Mouse (Mus musculus): ENCODE results near the gene Rnf213. TPM values are rescaled to one million over a fixed set of nuclear protein-coding genes. Genes with fewer than 3 reads are reported as not detected.

Rnf213 gene
- polyA plus RNA-seq (2014; fragmentation: Nextera tagmentation; extraction: Ambion mirVana) = 12.5 and 12.7 TPM in 2 replicates

GRCm38 (mm10) chr11:119392800-119393482 is at the start of gene Rnf213:
TSS of gene Rnf213 (plus strand) at chr11:119393100.
- Histone ChIP-seq H3K4me3 (ENCODE audit: low read depth, low read length) (peak within 1 kb of the TSS; percentile 57), H3K9ac (peak within 1 kb of the TSS; percentile 65), H3K27me3 (ENCODE audit: insufficient read depth, low read length) (no peaks in the 10 kb centered on the region; the same call in 1 of the 2 replicates), H3K4me1 (ENCODE audit: insufficient read depth) (peaks cover 12% of the 10 kb centered on the region), H3K9me3 (ENCODE audit: low read depth, low read length) (no peaks in the 10 kb centered on the region), H3K27ac (ENCODE audit: low read depth) (peak within 1 kb of the TSS; percentile 70; the same call in 1 of the 2 replicates), H3K36me3 (ENCODE audit: insufficient read depth) (peaks cover 3% of the 10 kb centered on the region; the same call in 1 of the 2 replicates), H3K4me2 (peak within 1 kb of the TSS; percentile 89)
- ATAC-seq (ENCODE audit: insufficient read depth) = peak; percentile 50
- under 1% methylated on average over 19 of the region's 19 CpGs for WGBS
- peak; percentile 79 for DNase-seq
- TF ChIP-seq CTCF (IDR thresholded peaks at IDR 0.05; ENCODE audit: low read depth) = peak; percentile 55

DNA sequence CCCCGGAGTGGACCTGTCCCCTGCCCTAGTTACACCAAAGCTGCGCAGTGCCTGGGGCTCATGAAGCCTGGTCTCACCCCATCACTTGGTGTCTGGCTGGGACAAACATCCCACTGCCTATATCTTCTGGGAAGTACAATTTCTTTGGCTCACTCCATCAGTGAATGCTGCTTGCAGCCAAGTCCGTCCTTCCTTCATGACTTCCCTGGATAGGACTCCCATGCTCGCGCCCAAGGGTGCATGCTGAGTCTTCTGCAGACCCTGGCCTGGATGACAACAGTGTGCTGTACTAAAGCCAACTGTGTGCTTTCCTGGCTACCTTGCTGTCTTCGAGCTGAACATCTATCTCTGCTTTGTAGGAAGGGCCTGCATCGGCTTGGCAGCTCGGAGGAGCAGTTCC is 48.7 kb upstream of the Rnf213 start:
- Histone ChIP-seq H3K9ac (no peak overlapping the region), H3K4me1 (ENCODE audit: insufficient read depth) (no peaks in the 10 kb centered on the region), H3K4me3 (ENCODE audit: low read depth, low read length) (no peak overlapping the region), H3K27me3 (ENCODE audit: insufficient read depth, low read length) (no peaks in the 10 kb centered on the region), H3K27ac (ENCODE audit: low read depth) (no peak overlapping the region), H3K36me3 (ENCODE audit: insufficient read depth) (no peaks in the 10 kb centered on the region), H3K9me3 (ENCODE audit: low read depth, low read length) (no peaks in the 10 kb centered on the region), H3K4me2 (no peak overlapping the region)
- no peak for TF ChIP-seq CTCF (IDR thresholded peaks at IDR 0.05; ENCODE audit: low read depth)
- ATAC-seq (ENCODE audit: insufficient read depth) (no peak), DNase-seq (no peak)
- WGBS = 75% methylated on average over 8 of the region's 8 CpGs

GRCm38 (mm10) chr11:119344865-119345264 is 48.0 kb upstream of the Rnf213 start:
- Histone ChIP-seq H3K36me3 (ENCODE audit: insufficient read depth) (no peaks in the 10 kb centered on the region), H3K9ac (no peak overlapping the region), H3K4me1 (ENCODE audit: insufficient read depth) (no peaks in the 10 kb centered on the region), H3K4me2 (no peak overlapping the region), H3K27ac (ENCODE audit: low read depth) (no peak overlapping the region), H3K27me3 (ENCODE audit: insufficient read depth, low read length) (no peaks in the 10 kb centered on the region), H3K9me3 (ENCODE audit: low read depth, low read length) (no peaks in the 10 kb centered on the region), H3K4me3 (ENCODE audit: low read depth, low read length) (no peak overlapping the region)
- TF ChIP-seq CTCF (IDR thresholded peaks at IDR 0.05; ENCODE audit: low read depth) = no peak
- ATAC-seq (ENCODE audit: insufficient read depth) = no peak
- no peak for DNase-seq
- WGBS = 66% methylated on average over 6 of the region's 6 CpGs

DNA sequence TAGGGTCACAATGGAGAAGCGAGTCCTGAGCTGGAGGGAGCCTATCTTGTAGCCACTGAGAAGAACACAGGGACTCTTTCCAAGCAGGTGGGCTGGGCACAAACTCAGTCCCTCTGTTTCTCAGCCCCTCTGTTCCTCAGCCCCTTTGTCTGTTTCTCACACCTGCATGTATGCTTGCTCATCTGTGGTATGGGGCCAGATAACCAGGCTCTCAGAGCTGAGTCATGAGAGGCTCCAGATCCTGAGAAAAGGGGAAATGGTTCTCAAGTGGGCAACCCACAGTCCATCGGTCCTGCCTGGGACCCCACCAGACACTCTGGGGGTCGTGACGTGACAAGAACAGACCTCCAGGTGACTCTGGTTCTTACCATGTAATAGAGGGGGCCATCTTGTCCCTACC is 45.8 kb upstream of the Rnf213 start:
- Histone ChIP-seq H3K27me3 (ENCODE audit: insufficient read depth, low read length) (no peaks in the 10 kb centered on the region), H3K9me3 (ENCODE audit: low read depth, low read length) (no peaks in the 10 kb centered on the region), H3K4me3 (ENCODE audit: low read depth, low read length) (no peak overlapping the region), H3K4me2 (no peak overlapping the region), H3K9ac (no peak overlapping the region), H3K4me1 (ENCODE audit: insufficient read depth) (no peaks in the 10 kb centered on the region), H3K27ac (ENCODE audit: low read depth) (no peak overlapping the region), H3K36me3 (ENCODE audit: insufficient read depth) (no peaks in the 10 kb centered on the region)
- WGBS = 78% methylated on average over 4 of the region's 4 CpGs
- DNase-seq (no peak), ATAC-seq (ENCODE audit: insufficient read depth) (no peak)
- TF ChIP-seq CTCF (IDR thresholded peaks at IDR 0.05; ENCODE audit: low read depth) = no peak

- H3K9me3 ChIP-seq (ENCODE audit: low read depth, low read length) = no peaks in the 10 kb centered on the region
- 0 out of 2 replicates have a peak, but pooled peaks cover 3% of the 10 kb centered on the region for H3K27me3 ChIP-seq (ENCODE audit: insufficient read depth, low read length)
- no peak overlapping the region for H3K4me3 ChIP-seq (ENCODE audit: low read depth, low read length)
- no peaks in the 10 kb centered on the region for H3K36me3 ChIP-seq (ENCODE audit: insufficient read depth)
- peaks cover 12% of the 10 kb centered on the region; the same call in 1 of the 2 replicates for H3K4me1 ChIP-seq (ENCODE audit: insufficient read depth)
- WGBS = 64% methylated on average over 7 of the region's 7 CpGs
- 0 out of 2 replicates have a peak overlapping the region, but pooled peaks have one; percentile 6 for H3K9ac ChIP-seq
- no peak overlapping the region for H3K27ac ChIP-seq (ENCODE audit: low read depth)
- no peak for ATAC-seq (ENCODE audit: insufficient read depth)
- no peak for TF ChIP-seq CTCF (IDR thresholded peaks at IDR 0.05; ENCODE audit: low read depth)
- DNase-seq = no peak
- no peak overlapping the region for H3K4me2 ChIP-seq
These were observed 40.8 kb upstream of the Rnf213 start for GRCm38 (mm10) chr11:119352113-119352512.

- ATAC-seq (ENCODE audit: insufficient read depth) (no peak), DNase-seq (no peak)
- Histone ChIP-seq H3K9ac (no peak overlapping the region), H3K9me3 (ENCODE audit: low read depth, low read length) (no peaks in the 10 kb centered on the region), H3K27ac (ENCODE audit: low read depth) (no peak overlapping the region), H3K4me2 (no peak overlapping the region; the same call in 1 of the 2 replicates), H3K36me3 (ENCODE audit: insufficient read depth) (no peaks in the 10 kb centered on the region), H3K4me3 (ENCODE audit: low read depth, low read length) (no peak overlapping the region), H3K27me3 (ENCODE audit: insufficient read depth, low read length) (0 out of 2 replicates have a peak, but pooled peaks cover 3% of the 10 kb centered on the region), H3K4me1 (ENCODE audit: insufficient read depth) (peaks cover 12% of the 10 kb centered on the region; the same call in 1 of the 2 replicates)
- TF ChIP-seq CTCF (IDR thresholded peaks at IDR 0.05; ENCODE audit: low read depth) = no peak
- WGBS = 70% methylated on average over 4 of the region's 4 CpGs
These were observed 39.0 kb upstream of the Rnf213 start for GRCm38 (mm10) chr11:119353946-119354345.

DNA sequence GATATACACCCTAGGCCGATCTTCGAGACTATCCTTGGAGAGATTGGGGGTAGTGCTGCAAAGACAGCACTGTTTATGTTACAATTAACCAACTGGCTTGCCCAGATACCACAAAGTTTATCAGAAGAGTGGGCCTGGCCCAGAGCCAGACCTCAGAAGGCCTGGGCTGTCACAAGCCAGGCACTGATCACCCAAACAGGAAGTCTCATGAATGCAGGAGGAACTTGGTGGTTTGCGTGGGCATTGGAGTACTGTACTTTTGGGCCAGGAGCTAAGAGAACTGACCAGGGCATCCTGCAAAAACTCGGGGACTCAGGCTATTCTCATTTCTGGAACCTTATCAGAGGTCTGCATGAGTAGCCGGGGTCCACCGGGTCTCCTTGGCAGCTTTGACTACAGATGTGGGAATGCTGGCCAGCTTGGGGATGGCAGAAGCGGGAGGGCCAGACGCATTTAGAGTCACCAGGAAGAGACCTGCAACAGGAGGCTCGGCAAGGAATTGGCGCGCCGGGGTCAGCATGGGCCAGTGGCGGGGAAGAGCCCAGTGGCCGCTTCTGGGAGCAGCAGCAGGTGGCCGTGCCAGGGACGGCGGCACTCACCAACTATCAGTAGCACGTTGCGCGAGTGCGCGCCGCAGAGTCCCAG is 38.0 kb upstream of the Rnf213 start:
- Histone ChIP-seq H3K9ac (peak overlapping the region; percentile 71), H3K4me3 (ENCODE audit: low read depth, low read length) (peak overlapping the region; percentile 64), H3K27me3 (ENCODE audit: insufficient read depth, low read length) (0 out of 2 replicates have a peak, but pooled peaks cover 3% of the 10 kb centered on the region), H3K4me1 (ENCODE audit: insufficient read depth) (peaks cover 12% of the 10 kb centered on the region; the same call in 1 of the 2 replicates), H3K27ac (ENCODE audit: low read depth) (peak overlapping the region; percentile 80), H3K4me2 (peak overlapping the region; percentile 94), H3K9me3 (ENCODE audit: low read depth, low read length) (no peaks in the 10 kb centered on the region), H3K36me3 (ENCODE audit: insufficient read depth) (peaks cover 6% of the 10 kb centered on the region; the same call in 1 of the 2 replicates)
- WGBS = 2% methylated on average over 23 of the region's 23 CpGs
- no peak for TF ChIP-seq CTCF (IDR thresholded peaks at IDR 0.05; ENCODE audit: low read depth)
- DNase-seq = peak; percentile 77
- ATAC-seq (ENCODE audit: insufficient read depth) = peak; percentile 30; the same call in 1 of the 2 replicates

All from lung, embryonic 14.5 days (tissue).